Mouse (Mus musculus): ENCODE results near the gene Spire2.

GRCm38 (mm10) chr8:123345856-123346255 is 13.3 kb downstream of the Spire2 start:
- TF ChIP-seq CTCF (IDR thresholded peaks at IDR 0.05; ENCODE audit: borderline replicate concordance, insufficient read depth, low read length) (no peak), POLR2A (IDR thresholded peaks at IDR 0.05; ENCODE audit: low read depth, low read length) (no peak)
